Mouse (Mus musculus) erythroblast, adult 5-6 weeks (primary cell): ENCODE measurements around the gene Atxn7l3b. TPM values are rescaled to one million over a fixed set of nuclear protein-coding genes. Genes with fewer than 3 reads are reported as not detected.
"Not testable (repeated sequence)": the region's sequence is repeated elsewhere in the genome, so short reads cannot be mapped to it uniquely, and the experiment has no call there.

Source experiments
- ATAC-seq: replicated peaks from 2 replicates; pipeline ENCODE4 v1.8.0; 2016; ENCODE audit warnings: moderate number of reproducible peaks, mild to moderate bottlenecking, moderate TSS enrichment, inconsistent platforms; ENCODE audit not compliant: poor library complexity, low FRiP score, severe bottlenecking
- total RNA-seq, 2 experiments: library from RNA; stranded (forward) in 1 of 2; stranded (reverse) in 1 of 2; fragments of 150-400 nt in 1 of 2; fragments of 200-764, 138-1000 nt in 1 of 2; gene quantifications; 2 replicates each; pipeline versions ENCODE4 v1.2.3 to v1.2.4; 2015 to 2017; ENCODE audit warnings: low replicate concordance in 2 of 2

Atxn7l3b gene
- 15.6 and 19.0 TPM in 2 replicates for total RNA-seq (2015; ENCODE audit: low replicate concordance)
- total RNA-seq (2017; ENCODE audit: low replicate concordance) = 18.8 and 19.9 TPM in 2 replicates

- peak; percentile 96 for ATAC-seq
These were observed at the start of gene Atxn7l3b for GRCm38 (mm10) chr10:112928452-112929221. Atxn7l3b (minus strand) TSS chr10:112929001.

DNA sequence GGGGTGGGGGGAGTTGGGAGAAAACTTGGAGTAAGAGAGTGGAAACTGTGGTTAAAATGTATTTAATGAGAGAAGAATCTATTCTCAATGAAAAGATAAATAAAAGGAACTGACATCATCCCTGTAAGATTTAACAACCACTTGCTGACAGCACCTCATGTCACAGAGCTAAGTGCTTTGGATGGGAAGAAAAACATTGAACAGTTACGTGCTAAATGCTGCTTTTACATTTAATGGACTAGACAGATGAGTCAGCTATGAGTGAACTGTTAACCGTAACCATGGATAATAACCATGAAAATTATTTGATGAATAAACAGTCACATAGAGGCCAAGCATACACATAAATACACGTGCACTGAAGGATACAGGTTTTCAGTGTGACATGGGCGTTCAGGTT is 48.8 kb upstream of the Atxn7l3b start:
- ATAC-seq = no peak

DNA sequence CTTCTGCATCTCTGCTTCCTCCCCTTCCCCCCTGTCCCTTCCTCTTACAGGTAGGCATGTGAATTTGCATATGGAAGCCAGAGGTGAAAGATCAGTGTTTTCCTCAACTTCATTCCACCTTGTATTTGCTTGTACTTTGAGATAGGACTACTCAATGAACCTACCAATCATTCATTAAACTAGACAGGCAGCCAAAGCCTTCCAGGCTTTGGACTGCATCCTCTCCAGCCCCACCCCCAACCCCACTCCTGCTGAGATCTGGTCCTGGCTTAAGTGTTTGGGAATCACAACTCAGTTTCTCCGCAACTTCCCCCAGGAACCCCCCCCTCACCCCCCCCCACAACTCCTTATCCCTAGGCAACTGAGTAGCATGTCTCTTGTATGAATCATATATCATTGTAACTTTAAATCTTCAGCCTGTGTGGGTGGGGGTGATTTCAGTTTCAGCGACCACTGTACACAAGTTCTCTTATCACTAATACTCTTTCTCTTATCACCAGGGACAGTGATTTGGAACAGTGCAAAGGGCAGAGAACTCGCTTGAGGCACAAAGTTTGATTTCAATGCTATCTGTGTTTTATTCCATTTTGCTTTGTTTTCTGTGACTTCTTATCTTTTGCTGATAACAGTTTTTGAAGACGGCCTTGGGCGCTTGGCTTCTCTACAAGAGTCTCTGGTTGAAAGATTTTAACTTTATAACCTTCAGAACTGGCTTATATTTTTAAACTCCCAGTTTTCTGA is 44.7 kb upstream of the Atxn7l3b start:
- no peak for ATAC-seq

DNA sequence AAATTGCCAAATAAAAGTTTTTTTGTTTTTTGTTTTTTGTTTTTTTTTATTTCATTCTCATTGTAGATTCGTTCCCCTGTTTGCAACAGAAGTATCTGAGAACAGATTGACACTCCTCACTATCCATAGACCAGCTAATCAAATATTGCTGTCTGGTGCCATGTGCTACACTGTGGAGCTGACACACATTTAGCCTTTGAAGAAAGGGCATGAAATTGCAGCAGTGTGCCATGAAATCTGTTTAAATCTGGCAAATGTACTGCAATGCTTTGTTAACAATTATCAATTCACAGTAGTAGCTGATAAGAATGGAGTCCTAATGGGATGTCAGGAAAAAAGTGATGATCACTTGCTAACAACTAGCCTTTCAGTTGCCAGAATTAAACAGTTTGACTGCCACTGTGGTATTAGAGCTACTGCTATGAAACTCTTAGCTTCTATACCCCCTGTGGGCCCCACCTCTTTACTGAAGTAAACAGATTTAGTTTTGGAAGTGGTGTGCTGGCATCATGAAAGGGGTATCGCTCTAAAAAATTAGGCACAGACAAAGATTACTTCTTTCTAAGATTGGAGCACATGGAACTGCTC is 41.3 kb upstream of the Atxn7l3b start:
- no peak for ATAC-seq

DNA sequence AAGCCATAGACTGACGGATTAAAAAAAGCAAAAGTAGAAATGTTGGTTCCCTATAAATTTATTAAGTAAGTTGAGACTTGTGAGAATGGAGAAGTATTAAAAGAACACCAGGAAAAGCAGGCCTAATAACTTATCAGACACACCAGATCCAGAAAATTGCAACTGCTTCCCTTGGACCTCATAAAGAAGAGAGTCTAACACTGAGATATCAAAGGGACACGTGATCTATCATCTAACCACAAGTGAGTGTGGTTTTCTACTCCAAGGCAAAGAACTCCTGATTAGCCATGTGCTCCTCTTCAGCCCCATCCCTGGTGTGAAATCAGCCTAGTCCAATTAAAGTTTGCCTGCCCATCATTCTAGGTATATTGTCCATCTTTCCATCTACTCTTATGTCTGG is 38.8 kb upstream of the Atxn7l3b start:
- ATAC-seq = no peak

DNA sequence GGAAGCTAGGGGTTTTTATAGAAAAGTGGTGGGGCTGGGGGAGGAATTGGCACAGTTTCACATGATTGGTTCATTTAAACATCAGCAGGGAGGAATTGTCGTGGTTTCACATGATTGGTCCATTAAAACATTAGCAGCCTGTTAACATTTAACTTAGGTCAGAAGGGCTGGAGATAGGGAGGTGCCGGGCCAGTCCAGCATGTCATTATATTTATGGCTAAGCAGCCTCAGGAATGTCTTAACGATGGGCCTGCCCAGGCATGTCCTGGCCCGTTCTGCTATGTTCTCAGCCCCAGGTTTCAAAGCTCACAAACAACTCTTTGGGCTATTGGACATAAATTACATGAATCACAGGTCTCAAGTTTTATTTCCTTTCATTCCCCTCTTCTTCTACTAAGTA is 33.4 kb upstream of the Atxn7l3b start:
- not testable (repeated sequence) for ATAC-seq

GRCm38 (mm10) chr10:112954140-112954539 is 25.3 kb upstream of the Atxn7l3b start:
- no peak for ATAC-seq

DNA sequence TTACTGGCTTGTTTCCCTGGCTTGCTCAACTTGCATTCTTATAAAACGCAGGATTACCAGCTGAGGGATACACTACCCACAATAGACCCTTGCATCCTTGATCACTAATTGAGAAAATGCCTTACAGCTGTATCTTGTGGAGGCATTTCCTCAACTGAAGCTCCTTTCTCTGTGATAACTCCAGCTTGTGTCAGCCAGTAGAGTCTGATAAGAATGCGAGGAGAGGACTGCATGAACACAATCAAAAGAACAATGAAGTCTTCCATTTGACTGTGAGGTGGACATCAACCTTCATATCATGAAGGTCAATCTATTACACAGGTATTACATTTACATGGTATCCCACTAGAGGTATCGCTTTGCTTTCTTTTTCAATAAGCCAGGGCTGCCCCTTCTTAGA is 19.7 kb upstream of the Atxn7l3b start:
- no peak for ATAC-seq

- ATAC-seq = peak; percentile 16
These were observed 418 bp upstream of the Atxn7l3b start for GRCm38 (mm10) chr10:112929222-112929615.

DNA sequence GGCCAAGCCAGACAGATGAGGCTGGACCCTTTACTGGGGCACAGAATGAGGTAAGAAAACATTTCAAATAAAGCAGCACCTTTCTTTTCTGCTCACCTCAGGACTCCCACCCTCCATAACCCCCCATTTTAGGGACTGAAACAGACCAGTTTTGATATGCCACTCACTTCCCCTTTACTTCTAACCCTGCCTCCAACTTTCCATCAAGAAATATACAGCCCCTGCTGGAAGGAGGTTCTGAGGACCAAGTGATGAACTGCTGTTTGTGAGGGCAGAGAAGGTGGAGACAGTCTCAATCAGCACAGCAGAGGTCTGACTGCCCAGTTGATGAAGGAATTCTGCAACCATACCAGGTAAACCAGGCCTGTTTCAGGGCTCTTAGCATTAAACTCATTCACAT is 1.8 kb downstream of the Atxn7l3b start:
- no peak for ATAC-seq

GRCm38 (mm10) chr10:112926271-112926670 is 2.5 kb downstream of the Atxn7l3b start:
- ATAC-seq = no peak

- ATAC-seq = no peak
These were observed 12.1 kb downstream of the Atxn7l3b start for GRCm38 (mm10) chr10:112916575-112917190.

DNA sequence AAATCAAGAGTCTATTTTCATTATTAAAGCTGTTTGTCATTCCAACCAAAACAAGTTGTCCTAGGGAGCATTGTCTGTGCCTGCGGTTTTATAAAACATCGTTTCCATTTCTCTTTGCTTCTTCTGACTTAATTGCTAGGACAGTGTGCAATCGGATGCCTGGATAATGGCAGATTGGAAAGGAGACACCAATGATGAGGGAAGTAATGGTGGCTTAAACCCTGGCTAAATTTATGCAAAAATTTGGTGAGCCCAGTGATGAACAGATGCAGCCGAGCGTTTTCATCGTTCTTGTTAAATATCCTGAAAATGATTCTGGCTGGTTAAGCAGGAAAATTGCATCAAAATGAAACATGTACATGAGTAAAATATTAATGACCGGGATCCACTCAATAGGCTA is 28.6 kb downstream of the Atxn7l3b start:
- ATAC-seq = no peak

GRCm38 (mm10) chr10:112899796-112900195 is 29.0 kb downstream of the Atxn7l3b start:
- ATAC-seq = no peak

GRCm38 (mm10) chr10:112896636-112897035 is 32.2 kb downstream of the Atxn7l3b start:
- no peak for ATAC-seq

DNA sequence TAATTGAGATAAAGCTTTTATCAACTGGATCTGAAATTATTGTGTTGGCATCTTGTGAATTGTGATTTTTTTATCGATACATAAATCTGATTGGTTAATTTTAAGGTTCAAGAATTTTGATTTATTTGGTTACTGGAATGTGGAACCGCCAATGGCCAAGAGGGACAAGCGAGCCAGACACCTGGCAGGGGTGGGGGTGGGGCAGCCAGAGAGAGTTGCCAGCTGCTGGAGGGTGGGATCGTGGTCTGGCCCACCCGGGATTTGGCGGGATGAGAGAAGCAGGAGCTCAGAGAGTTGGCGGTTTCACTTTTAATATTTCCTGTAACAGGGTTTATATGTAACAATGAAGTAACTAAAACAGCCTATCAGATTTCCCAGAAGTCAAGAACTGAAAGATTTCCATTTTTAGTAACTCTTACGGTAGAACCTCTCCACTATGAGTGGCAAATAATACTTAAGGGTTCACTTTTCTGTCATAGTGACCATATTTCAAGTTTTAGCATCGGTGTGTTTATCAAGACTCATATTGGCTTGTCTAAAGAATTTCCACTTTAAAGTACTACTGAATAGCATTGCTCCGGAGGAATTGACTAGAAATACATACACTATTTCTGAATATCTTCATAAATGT is 35.1 kb downstream of the Atxn7l3b start:
- ATAC-seq = no peak

GRCm38 (mm10) chr10:112884064-112884463 is 44.7 kb downstream of the Atxn7l3b start:
- no peak for ATAC-seq

GRCm38 (mm10) chr10:112883688-112884004 is 45.2 kb downstream of the Atxn7l3b start:
- no peak for ATAC-seq

DNA sequence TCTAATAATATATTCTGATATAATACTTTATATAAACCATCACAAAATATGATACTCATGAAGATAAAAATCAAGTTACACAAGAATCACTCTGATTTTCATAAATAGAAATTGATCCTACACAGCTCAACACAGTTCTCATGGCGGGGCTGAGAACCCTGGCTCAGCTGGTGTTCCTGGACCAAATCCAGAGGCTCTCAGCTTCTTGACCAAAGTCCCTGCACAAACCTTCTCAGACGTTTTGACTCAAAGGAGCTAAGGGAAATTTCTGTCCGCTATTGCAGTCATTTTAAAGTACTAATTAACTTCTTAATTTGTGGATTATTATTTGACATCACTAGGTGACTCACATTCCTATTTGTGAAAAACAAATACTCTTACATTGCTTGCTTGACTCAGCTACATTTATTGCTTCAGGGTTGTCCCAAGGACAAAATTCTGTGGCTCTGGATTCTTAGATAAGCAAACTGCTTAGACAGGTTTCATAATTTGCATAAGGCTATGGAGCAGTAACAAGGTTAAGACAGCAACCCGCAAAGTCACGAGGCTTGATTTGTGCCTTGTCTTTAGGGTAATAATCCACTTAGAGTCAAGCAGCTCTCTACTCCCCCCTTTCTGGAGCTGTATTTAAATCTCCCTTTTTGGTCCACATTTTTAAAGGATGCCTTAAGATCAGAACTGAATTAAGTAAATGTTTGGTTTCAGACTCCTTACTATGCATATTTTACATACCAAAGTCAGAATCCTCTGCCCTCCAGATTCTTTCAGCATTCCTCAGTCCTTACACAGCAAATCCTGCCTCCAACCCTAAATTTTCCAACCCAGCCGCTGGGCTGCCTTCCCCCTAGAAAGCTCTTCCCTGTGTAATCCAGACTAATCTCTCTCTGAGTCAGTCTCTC is 45.8 kb downstream of the Atxn7l3b start:
- no peak for ATAC-seq
